In the genomic region with DNA sequence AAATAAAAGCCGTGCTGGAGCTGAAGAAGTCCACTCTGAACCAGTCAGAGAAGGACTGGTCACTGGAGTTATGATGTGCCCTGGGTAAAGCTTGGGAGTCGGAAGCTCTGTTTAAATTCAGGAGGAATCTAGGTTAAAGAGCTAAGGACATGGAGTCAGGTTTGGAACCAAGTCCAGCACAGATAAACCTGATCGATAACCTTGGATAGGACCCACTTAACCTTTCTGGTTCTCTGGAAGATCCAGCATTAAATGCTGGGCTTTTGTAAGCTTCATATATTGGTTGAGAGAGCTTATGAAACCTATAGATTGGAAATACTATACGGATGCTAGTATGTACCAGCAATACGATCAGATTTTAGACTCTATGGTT, we compare ENCODE assay signal across 8 mouse cellular contexts. TPM values are rescaled to one million over a fixed set of nuclear protein-coding genes. Genes with fewer than 3 reads are reported as not detected.
A peak's percentile ranks its signal among the peaks of the same experiment; 100 is the strongest.
DNase-seq lines count a peak whose midpoint lies in the region; ATAC-seq and TF ChIP-seq lines count a peak whose summit lies in the region.

No protein-coding gene starts in this region.

- H3K9me3 ChIP-seq in kidney, embryonic 16.5 days (ENCODE audit: low read length) = no peaks in the 10 kb centered on the region
- no peaks in the 10 kb centered on the region for H3K9me3 ChIP-seq in embryonic facial prominence, embryonic 10.5 days
- no peaks in the 10 kb centered on the region for H3K9me3 ChIP-seq in hindbrain, postnatal 0 days (ENCODE audit: low read length)
- no peaks in the 10 kb centered on the region for H3K9me3 ChIP-seq in midbrain, postnatal 0 days (ENCODE audit: low read length)

- H3K27ac ChIP-seq in kidney, embryonic 16.5 days (ENCODE audit: low read length) = peak overlapping the region; percentile 61
- peak overlapping the region; percentile 90 for H3K27ac ChIP-seq in embryonic facial prominence, embryonic 10.5 days (replicated peaks)
- peak overlapping the region; percentile 84 for H3K27ac ChIP-seq in hindbrain, postnatal 0 days
- peak overlapping the region; percentile 86 for H3K27ac ChIP-seq in midbrain, postnatal 0 days (ENCODE audit: low read depth, low read length)

- peak overlapping the region; percentile 82 for H3K9ac ChIP-seq in kidney, embryonic 16.5 days (replicated peaks; ENCODE audit: low read length)
- peak overlapping the region; percentile 89 for H3K9ac ChIP-seq in hindbrain, postnatal 0 days (replicated peaks; ENCODE audit: low read length)
- peak overlapping the region; percentile 93 for H3K9ac ChIP-seq in midbrain, postnatal 0 days (replicated peaks; ENCODE audit: low read length, poor library complexity, severe bottlenecking)

- no peaks in the 10 kb centered on the region for H3K27me3 ChIP-seq in kidney, embryonic 16.5 days (ENCODE audit: insufficient read depth, low read length)
- H3K27me3 ChIP-seq in embryonic facial prominence, embryonic 10.5 days (replicated peaks; ENCODE audit: low read depth, poor library complexity, severe bottlenecking) = no peaks in the 10 kb centered on the region
- no peaks in the 10 kb centered on the region for H3K27me3 ChIP-seq in hindbrain, postnatal 0 days (ENCODE audit: insufficient read depth, low read length)
- H3K27me3 ChIP-seq in midbrain, postnatal 0 days (ENCODE audit: insufficient read depth, low read length) = no peaks in the 10 kb centered on the region

- DNase-seq in kidney, postnatal 14 days = no peak
- no peak for DNase-seq in embryonic facial prominence, embryonic 10.5 days (ENCODE audit: low spot score)
- no peak for DNase-seq in hindbrain, postnatal 0 days (ENCODE audit: low spot score)
- DNase-seq in midbrain, postnatal 0 days (ENCODE audit: low spot score) = no peak
- no peak for DNase-seq in adrenal gland, adult (ENCODE audit: inconsistent age in 2 of 2, low spot score in 1 of 2)
- DNase-seq in cerebellum, postnatal 4 days (ENCODE audit: low spot score in 2 of 2) = no peak
- DNase-seq in T-cell, adult 2 months (ENCODE audit: low spot score) = no peak

- peak overlapping the region; percentile 68 for H3K4me3 ChIP-seq in kidney, embryonic 16.5 days (ENCODE audit: low read length)
- peak overlapping the region; percentile 81 for H3K4me3 ChIP-seq in embryonic facial prominence, embryonic 10.5 days
- peak overlapping the region; percentile 87 for H3K4me3 ChIP-seq in hindbrain, postnatal 0 days (ENCODE audit: low read length)
- H3K4me3 ChIP-seq in midbrain, postnatal 0 days (ENCODE audit: low read depth, low read length) = peak overlapping the region; percentile 82

- no peak for ATAC-seq in kidney, embryonic 16.5 days (ENCODE audit: low FRiP score, low TSS enrichment)
- no peak for ATAC-seq in hindbrain, postnatal 0 days
- ATAC-seq in midbrain, postnatal 0 days (ENCODE audit: low FRiP score) = no peak; the same call in 1 of the 2 replicates

- peak overlapping the region; percentile 72 for H3K4me2 ChIP-seq in kidney, embryonic 16.5 days (replicated peaks; ENCODE audit: low read depth, low read length)
- peak overlapping the region; percentile 86 for H3K4me2 ChIP-seq in hindbrain, postnatal 0 days (ENCODE audit: low read depth, low read length)
- H3K4me2 ChIP-seq in midbrain, postnatal 0 days (ENCODE audit: low read depth, low read length, poor library complexity, severe bottlenecking) = peak overlapping the region; percentile 48

- H3K4me1 ChIP-seq in kidney, embryonic 16.5 days (ENCODE audit: insufficient read depth, low read length) = peaks cover 21% of the 10 kb centered on the region
- peaks cover 26% of the 10 kb centered on the region for H3K4me1 ChIP-seq in embryonic facial prominence, embryonic 10.5 days
- H3K4me1 ChIP-seq in hindbrain, postnatal 0 days (ENCODE audit: insufficient read depth, low read length) = peaks cover 17% of the 10 kb centered on the region
- H3K4me1 ChIP-seq in midbrain, postnatal 0 days (ENCODE audit: insufficient read depth, low read length) = peaks cover 12% of the 10 kb centered on the region; the same call in 1 of the 2 replicates

- 30% methylated on average over 5 of the region's 5 CpGs for WGBS in kidney, embryonic 16.5 days
- WGBS in embryonic facial prominence, embryonic 10.5 days = 30% methylated on average over 5 of the region's 5 CpGs
- 17% methylated on average over 5 of the region's 5 CpGs for WGBS in hindbrain, postnatal 0 days
- 21% methylated on average over 5 of the region's 5 CpGs for WGBS in midbrain, postnatal 0 days

- no peak for TF ChIP-seq CTCF in hindbrain, postnatal 0 days (IDR thresholded peaks at IDR 0.05; ENCODE audit: low read depth)
- no peak for TF ChIP-seq CTCF in midbrain, postnatal 0 days (IDR thresholded peaks at IDR 0.05)

- H3K36me3 ChIP-seq in kidney, embryonic 16.5 days (ENCODE audit: insufficient read depth, low read length) = no peaks in the 10 kb centered on the region
- peaks cover 19% of the 10 kb centered on the region for H3K36me3 ChIP-seq in embryonic facial prominence, embryonic 10.5 days (replicated peaks)
- no peaks in the 10 kb centered on the region for H3K36me3 ChIP-seq in hindbrain, postnatal 0 days (ENCODE audit: insufficient read depth, low read length)
- no peaks in the 10 kb centered on the region for H3K36me3 ChIP-seq in midbrain, postnatal 0 days (ENCODE audit: insufficient read depth, low read length)

RNA-seq across cellular contexts. Expression of gene Fam222b, which starts 0.7 kb away (rescaled TPM):
- 14.8 and 19.3 TPM in 2 replicates for polyA plus RNA-seq in kidney, embryonic 16.5 days (2015; fragmentation: Nextera tagmentation; extraction: Ambion mirVana)
- polyA plus RNA-seq in embryonic facial prominence, embryonic 10.5 days (2016; fragmentation: Nextera tagmentation; extraction: Ambion mirVana) = 28.2 and 29.9 TPM in 2 replicates
- total RNA-seq in hindbrain, postnatal 0 days (2014; rRNA removed) = 27.6 and 32.6 TPM in 2 replicates
- 22.6 and 22.9 TPM in 2 replicates for polyA plus RNA-seq in hindbrain, postnatal 0 days (2015; fragmentation: Nextera tagmentation; extraction: Ambion mirVana)
- 27.2 and 34.5 TPM in 2 replicates for total RNA-seq in midbrain, postnatal 0 days (2014; rRNA removed)
- polyA plus RNA-seq in midbrain, postnatal 0 days (2015; fragmentation: Nextera tagmentation; extraction: Ambion mirVana) = 28.2 and 29.1 TPM in 2 replicates

RNA-seq across cellular contexts. Expression of gene Eral1, which starts 14.9 kb away (rescaled TPM):
- polyA plus RNA-seq in kidney, embryonic 16.5 days (2015; fragmentation: Nextera tagmentation; extraction: Ambion mirVana) = 41.0 and 41.6 TPM in 2 replicates
- polyA plus RNA-seq in embryonic facial prominence, embryonic 10.5 days (2016; fragmentation: Nextera tagmentation; extraction: Ambion mirVana) = 40.9 and 41.5 TPM in 2 replicates
- total RNA-seq in hindbrain, postnatal 0 days (2014; rRNA removed) = 38.4 and 40.3 TPM in 2 replicates
- 25.7 and 26.9 TPM in 2 replicates for polyA plus RNA-seq in hindbrain, postnatal 0 days (2015; fragmentation: Nextera tagmentation; extraction: Ambion mirVana)
- total RNA-seq in midbrain, postnatal 0 days (2014; rRNA removed) = 30.7 and 39.2 TPM in 2 replicates
- 26.1 and 27.4 TPM in 2 replicates for polyA plus RNA-seq in midbrain, postnatal 0 days (2015; fragmentation: Nextera tagmentation; extraction: Ambion mirVana)

RNA-seq across cellular contexts. Expression of gene Flot2, which starts 57.4 kb away (rescaled TPM):
- 57.4 and 61.1 TPM in 2 replicates for polyA plus RNA-seq in kidney, embryonic 16.5 days (2015; fragmentation: Nextera tagmentation; extraction: Ambion mirVana)
- 57.8 and 60.9 TPM in 2 replicates for polyA plus RNA-seq in embryonic facial prominence, embryonic 10.5 days (2016; fragmentation: Nextera tagmentation; extraction: Ambion mirVana)
- 107 and 108 TPM in 2 replicates for total RNA-seq in hindbrain, postnatal 0 days (2014; rRNA removed)
- 121 and 123 TPM in 2 replicates for polyA plus RNA-seq in hindbrain, postnatal 0 days (2015; fragmentation: Nextera tagmentation; extraction: Ambion mirVana)
- 67.3 and 87.1 TPM in 2 replicates for total RNA-seq in midbrain, postnatal 0 days (2014; rRNA removed)
- 92.7 and 97.9 TPM in 2 replicates for polyA plus RNA-seq in midbrain, postnatal 0 days (2015; fragmentation: Nextera tagmentation; extraction: Ambion mirVana)
